Mouse (Mus musculus) retina, adult 2 months (tissue): ENCODE data around the gene Maml3.
A peak's percentile ranks its signal among the peaks of the same experiment; 100 is the strongest.

Experiments
- DNase-seq: peaks from one replicate; pipeline ENCODE4 v3.0.0-alpha.2; 2012; ENCODE audit warnings: low read depth, low spot score

The Maml3 gene

GRCm38 (mm10) chr3:51661880-51662550 is 442.9 kb downstream of the Maml3 start:
- DNase-seq, result no peak

GRCm38 (mm10) chr3:51661376-51661775 is 443.5 kb downstream of the Maml3 start:
- DNase-seq, result no peak

GRCm38 (mm10) chr3:51660821-51661276 is 444.0 kb downstream of the Maml3 start:
- no peak for DNase-seq

GRCm38 (mm10) chr3:51660060-51660459 is 444.8 kb downstream of the Maml3 start, which contains the start of gene Mgst2:
Gene Mgst2, plus strand, starts transcription at chr3:51660360.
- DNase-seq, result no peak

- DNase-seq, result no peak
Observed at GRCm38 (mm10) chr3:51659415-51659814, 445.5 kb downstream of the Maml3 start.

GRCm38 (mm10) chr3:51654303-51655055 is 450.4 kb downstream of the Maml3 start:
- no peak for DNase-seq

- DNase-seq, result no peak
Observed at GRCm38 (mm10) chr3:51652701-51653100, 452.2 kb downstream of the Maml3 start.

- DNase-seq, result peak; percentile 57
Observed at GRCm38 (mm10) chr3:51652292-51652691, 452.6 kb downstream of the Maml3 start.

- no peak for DNase-seq
Observed at GRCm38 (mm10) chr3:51651149-51651548, 453.7 kb downstream of the Maml3 start.

- no peak for DNase-seq
Observed at GRCm38 (mm10) chr3:51649986-51650385, 454.9 kb downstream of the Maml3 start.

- DNase-seq, result no peak
Observed at GRCm38 (mm10) chr3:51649426-51649825, 455.4 kb downstream of the Maml3 start.

GRCm38 (mm10) chr3:51648037-51648664 is 456.7 kb downstream of the Maml3 start:
- peak; percentile 44 for DNase-seq

GRCm38 (mm10) chr3:51647356-51647755 is 457.5 kb downstream of the Maml3 start:
- DNase-seq, result no peak

GRCm38 (mm10) chr3:51646301-51646700 is 458.6 kb downstream of the Maml3 start:
- DNase-seq, result no peak

- DNase-seq, result no peak
Observed at GRCm38 (mm10) chr3:51645484-51645883, 459.4 kb downstream of the Maml3 start.

- DNase-seq, result no peak
Observed at GRCm38 (mm10) chr3:51638260-51638659, 466.6 kb downstream of the Maml3 start.

- no peak for DNase-seq
Observed at GRCm38 (mm10) chr3:51637326-51637725, 467.6 kb downstream of the Maml3 start.

- DNase-seq, result no peak
Observed at GRCm38 (mm10) chr3:51636700-51637099, 468.2 kb downstream of the Maml3 start.

- DNase-seq, result no peak
Observed at GRCm38 (mm10) chr3:51635960-51636359, 468.9 kb downstream of the Maml3 start.
